Mouse (Mus musculus) liver, embryonic 14.5 days (tissue): ENCODE data around the gene Tbc1d22b. TPM values are rescaled to one million over a fixed set of nuclear protein-coding genes. Genes with fewer than 3 reads are reported as not detected.

ENCODE experiments used
- ATAC-seq: fragments of 200-750 bp; cut with Nextera tagmentation; 2 replicates; pipeline ENCODE4 v1.8.0; 2017; ENCODE audit warnings: moderate number of reproducible peaks, mild to moderate bottlenecking, moderate library complexity; ENCODE audit not compliant: insufficient read depth
- DNase-seq, 3 experiments: peaks; one replicate each; pipeline ENCODE4 v3.0.0-alpha.2; 2012 to 2013; ENCODE audit warnings: low read depth in 3 of 3, low spot score in 3 of 3
- H3K27ac ChIP-seq: fragments of 300-500 bp; sonication (generic); 2 replicates; pipeline ENCODE4 v1.5.1; 2014; ENCODE audit warnings: moderate library complexity, mild to moderate bottlenecking, control low read depth, inconsistent platforms
- H3K27me3 ChIP-seq: fragments of 300-500 bp; sonication (generic); 2 replicates; pipeline ENCODE4 v1.6.1; 2014; ENCODE audit warnings: mild to moderate bottlenecking, low read length, moderate library complexity; ENCODE audit not compliant: control insufficient read depth, insufficient read depth
- H3K36me3 ChIP-seq: fragments of 300-500 bp; sonication (generic); replicated peaks from 2 replicates; pipeline ENCODE4 v1.6.1; 2014; ENCODE audit warnings: low read depth; ENCODE audit not compliant: control insufficient read depth, insufficient read depth
- H3K4me1 ChIP-seq, 2 experiments: fragments of 200-500 bp in 1 of 2; fragments of 300-500 bp in 1 of 2; sonication (generic) in 1 of 2; replicated peaks; 2 replicates each; pipeline ENCODE4 v1.6.1; 2012 to 2014; ENCODE audit warnings: antibody characterized with exemption in 1 of 2, inconsistent platforms in 1 of 2, low read length in 1 of 2; ENCODE audit not compliant: control insufficient read depth in 2 of 2, insufficient read depth in 2 of 2
- H3K4me2 ChIP-seq: fragments of 300-500 bp; sonication (generic); 2 replicates; pipeline ENCODE4 v1.6.1; 2014; ENCODE audit warnings: low read depth, mild to moderate bottlenecking, control low read depth, moderate library complexity
- H3K4me3 ChIP-seq, 2 experiments: fragments of 200-500 bp in 1 of 2; fragments of 300-500 bp in 1 of 2; sonication (generic) in 1 of 2; 2 replicates each; pipeline ENCODE4 v1.5.1; 2012 to 2014; ENCODE audit warnings: low read depth in 2 of 2, low read length in 2 of 2, mild to moderate bottlenecking in 2 of 2, control low read depth in 1 of 2, inconsistent platforms in 1 of 2, moderate library complexity in 1 of 2; ENCODE audit not compliant: insufficient read depth in 1 of 2
- H3K9ac ChIP-seq: fragments of 300-500 bp; sonication (generic); replicated peaks from 2 replicates; pipeline ENCODE4 v1.6.1; 2014; ENCODE audit warnings: mild to moderate bottlenecking, control low read depth, moderate library complexity
- H3K9me3 ChIP-seq: fragments of 300-500 bp; sonication (generic); 2 replicates; pipeline ENCODE4 v1.6.1; 2016; ENCODE audit warnings: low read length, mixed read lengths; ENCODE audit not compliant: control insufficient read depth
- CTCF ChIP-seq: IDR thresholded peaks from 2 replicates; pipeline ENCODE4 v1.5.1; 2016; ENCODE audit warnings: antibody characterized with exemption, low read depth, control low read depth
- EP300 ChIP-seq: IDR thresholded peaks from 2 replicates; pipeline ENCODE4 v1.6.1; 2016; ENCODE audit warnings: antibody characterized with exemption, low read depth
- WGBS: fragments of 180-500 bp; shearing (Covaris S2); extraction: QIAGEN DNeasy Blood & Tissue Kit; methylation state at CpG from one replicate; pipeline ENCODE4 v1.1.7; 2014; ENCODE audit not compliant: insufficient replicate concordance; 5-methylcytosine and 5-hydroxymethylcytosine counted together
- polyA plus RNA-seq, 2 experiments: library from polyadenylated mRNA; depleted of rRNA in 1 of 2; stranded (reverse) in 1 of 2; unstranded in 1 of 2; fragments of >200 nt; fragmentation: Nextera tagmentation in 1 of 2; extraction: Ambion mirVana in 1 of 2; gene quantifications; 2 replicates each; pipeline versions ENCODE4 v1.2.1 to v1.2.3; 2012 to 2014

Tbc1d22b gene
- polyA plus RNA-seq, 2 experiments = 2.3 to 3.6 TPM

DNA sequence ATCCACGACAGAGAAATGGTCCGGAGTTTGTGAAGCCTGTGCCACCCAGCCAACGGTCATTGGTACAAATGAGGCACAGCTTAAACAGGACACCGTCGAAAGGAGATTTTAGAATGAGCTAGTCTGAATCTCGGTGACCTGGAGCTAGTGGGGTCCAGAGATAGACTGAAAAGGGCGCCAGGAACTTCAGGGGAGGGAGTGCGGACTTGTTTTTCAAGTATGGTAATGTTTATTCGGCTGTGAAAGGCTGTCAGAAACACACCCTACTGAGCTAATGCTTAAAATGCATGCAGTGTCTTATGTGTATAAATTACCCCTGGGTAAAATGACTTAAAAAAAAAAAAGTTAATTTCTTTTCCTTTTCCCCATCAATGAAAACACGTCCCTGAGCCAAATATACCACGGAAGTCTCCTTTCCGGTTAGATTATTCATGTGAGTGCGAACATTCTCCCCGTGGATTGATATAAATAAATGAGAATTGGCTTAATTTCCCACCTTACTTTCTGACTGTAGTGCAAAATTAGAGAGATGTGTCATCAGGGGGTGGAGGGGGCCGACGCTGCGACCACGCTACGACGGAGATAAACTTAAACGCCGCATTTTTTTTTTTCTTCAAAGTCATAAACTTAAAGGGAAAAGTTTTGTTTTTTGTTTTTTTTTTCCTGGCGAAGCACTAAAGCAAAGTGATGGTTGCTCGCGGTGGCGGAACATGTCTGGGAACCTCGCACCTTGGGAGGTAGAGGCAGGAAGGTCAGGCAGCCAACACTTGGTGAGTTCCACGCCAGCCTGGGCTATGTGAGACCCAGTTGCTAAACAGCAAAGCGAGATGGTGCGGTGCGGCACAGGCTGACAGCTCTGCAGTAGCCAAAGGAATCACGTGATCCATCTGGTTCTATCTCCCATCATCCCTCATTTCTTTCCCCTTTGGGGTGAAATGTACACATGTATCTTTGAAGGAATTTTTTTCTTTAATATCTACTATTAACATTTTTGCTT, 46.6 kb upstream of the Tbc1d22b start:
- Histone ChIP-seq H3K9me3 (no peaks in the 10 kb centered on the region; the same call in 1 of the 2 replicates), H3K4me1 (peaks cover 56 to 66% of the 10 kb centered on the region in 2 experiments), H3K9ac (peak overlapping the region; percentile 74), H3K27me3 (no peaks in the 10 kb centered on the region), H3K36me3 (no peaks in the 10 kb centered on the region), H3K4me2 (peak overlapping the region; percentile 68), H3K4me3 (peak overlapping the region in 1 of 2 experiments; percentile 18; a peak in 2 of 4 replicates), H3K27ac (peak overlapping the region; percentile 95)
- 9% methylated on average over 32 of the region's 32 CpGs for WGBS
- ATAC-seq = no peak
- TF ChIP-seq CTCF (no peak), EP300 (no peak)
- no peak for DNase-seq

GRCm38 (mm10) chr17:29503700-29504099, 45.9 kb upstream of the Tbc1d22b start:
- Histone ChIP-seq H3K27ac (peak overlapping the region; percentile 95), H3K4me3 (no peak overlapping the region), H3K4me2 (peak overlapping the region; percentile 68), H3K9ac (no peak overlapping the region), H3K36me3 (no peaks in the 10 kb centered on the region), H3K27me3 (no peaks in the 10 kb centered on the region), H3K9me3 (no peaks in the 10 kb centered on the region; the same call in 1 of the 2 replicates), H3K4me1 (peaks cover 53 to 65% of the 10 kb centered on the region in 2 experiments)
- ATAC-seq = no peak
- DNase-seq = no peak
- WGBS = 82% methylated on average over 5 of the region's 5 CpGs
- no peak for TF ChIP-seq EP300
- TF ChIP-seq CTCF = peak; percentile 70

GRCm38 (mm10) chr17:29508927-29509608, 40.5 kb upstream of the Tbc1d22b start:
- H3K36me3 ChIP-seq = no peaks in the 10 kb centered on the region
- TF ChIP-seq CTCF (no peak), EP300 (peak; percentile 70)
- ATAC-seq = peak; percentile 76
- no peaks in the 10 kb centered on the region for H3K27me3 ChIP-seq
- H3K4me2 ChIP-seq = peak overlapping the region; percentile 37
- H3K9ac ChIP-seq = peak overlapping the region; percentile 55
- H3K27ac ChIP-seq = peak overlapping the region; percentile 86
- no peak for DNase-seq
- 43% methylated on average over 12 of the region's 12 CpGs for WGBS
- no peaks in the 10 kb centered on the region for H3K9me3 ChIP-seq
- H3K4me3 ChIP-seq = no peak overlapping the region
- peaks cover 32 to 59% of the 10 kb centered on the region in 2 experiments for H3K4me1 ChIP-seq

GRCm38 (mm10) chr17:29510691-29511090, 38.9 kb upstream of the Tbc1d22b start:
- no peaks in the 10 kb centered on the region for H3K27me3 ChIP-seq
- 46% methylated on average over 8 of the region's 8 CpGs for WGBS
- no peak overlapping the region for H3K4me2 ChIP-seq
- H3K4me1 ChIP-seq = peaks cover 32 to 55% of the 10 kb centered on the region in 2 experiments
- H3K9ac ChIP-seq = peak overlapping the region; percentile 47
- H3K36me3 ChIP-seq = no peaks in the 10 kb centered on the region
- DNase-seq (no peak), ATAC-seq (no peak)
- no peaks in the 10 kb centered on the region for H3K9me3 ChIP-seq
- H3K4me3 ChIP-seq = no peak overlapping the region
- H3K27ac ChIP-seq = peak overlapping the region; percentile 86
- no peak for TF ChIP-seq EP300
- TF ChIP-seq CTCF = no peak
